Mouse (Mus musculus): ENCODE results near the gene Zbtb20.

Zbtb20 gene

DNA sequence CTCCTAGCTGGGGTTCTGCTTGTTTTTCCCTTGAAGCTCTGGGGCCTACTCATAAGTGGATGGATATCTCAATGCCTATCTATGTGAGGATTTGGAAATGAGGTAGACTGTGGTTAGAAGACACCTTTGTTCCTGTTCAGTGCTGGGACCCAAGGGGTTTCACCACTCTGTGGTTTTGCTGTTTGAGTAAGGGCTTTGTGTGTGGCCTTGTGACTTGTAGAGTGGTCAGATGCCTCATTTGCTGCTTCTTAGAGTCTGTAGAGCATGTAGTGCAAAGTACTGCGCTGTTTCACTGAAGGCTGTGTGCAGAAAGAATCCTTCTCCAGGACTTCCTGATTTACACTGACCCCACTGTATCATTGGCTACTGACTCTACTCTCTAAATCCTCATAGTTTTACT is 314.7 kb downstream of the Zbtb20 start:
- no peak for TF ChIP-seq GATA4 (IDR thresholded peaks at IDR 0.05; ENCODE audit: insufficient replicate concordance, low read length)

DNA sequence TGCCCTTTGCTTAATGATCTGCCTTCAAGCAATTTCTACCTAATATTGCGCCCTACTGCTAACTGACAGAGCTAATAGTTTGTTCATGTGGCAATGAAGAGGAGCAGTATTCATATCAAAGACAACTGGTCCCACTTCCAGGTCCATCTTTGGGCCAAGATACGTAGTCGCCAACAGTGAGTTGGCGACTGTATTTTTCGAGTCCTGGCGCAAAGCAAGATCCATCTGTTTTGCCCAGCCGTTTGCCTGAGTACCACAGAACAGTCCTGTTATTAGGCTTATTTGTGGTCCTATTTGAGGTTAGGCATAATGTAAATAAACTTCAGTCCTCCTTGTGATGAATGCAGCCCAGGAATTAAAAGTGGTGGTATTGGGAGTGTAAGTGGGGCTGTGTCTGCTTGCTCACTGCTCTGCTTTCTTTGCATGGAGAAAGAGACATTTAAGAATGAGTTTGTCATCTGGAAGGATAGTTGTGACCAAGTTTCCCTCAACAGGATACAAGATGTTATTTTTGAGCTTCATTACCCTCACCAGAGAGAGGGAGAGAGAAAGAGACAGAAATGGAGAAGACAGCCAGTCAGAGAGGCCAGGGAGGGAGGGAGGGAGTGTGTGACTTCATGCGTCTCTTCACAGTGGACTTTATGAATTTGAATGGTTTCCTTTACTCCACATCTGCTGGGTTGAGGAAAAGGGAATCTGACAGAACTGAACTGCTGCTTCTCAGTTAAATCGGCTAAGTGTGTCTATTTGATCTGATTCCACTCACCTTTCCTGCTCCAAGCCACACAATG is 315.6 kb downstream of the Zbtb20 start:
- TF ChIP-seq GATA4 (IDR thresholded peaks at IDR 0.05; ENCODE audit: insufficient replicate concordance, low read length): no peak

DNA sequence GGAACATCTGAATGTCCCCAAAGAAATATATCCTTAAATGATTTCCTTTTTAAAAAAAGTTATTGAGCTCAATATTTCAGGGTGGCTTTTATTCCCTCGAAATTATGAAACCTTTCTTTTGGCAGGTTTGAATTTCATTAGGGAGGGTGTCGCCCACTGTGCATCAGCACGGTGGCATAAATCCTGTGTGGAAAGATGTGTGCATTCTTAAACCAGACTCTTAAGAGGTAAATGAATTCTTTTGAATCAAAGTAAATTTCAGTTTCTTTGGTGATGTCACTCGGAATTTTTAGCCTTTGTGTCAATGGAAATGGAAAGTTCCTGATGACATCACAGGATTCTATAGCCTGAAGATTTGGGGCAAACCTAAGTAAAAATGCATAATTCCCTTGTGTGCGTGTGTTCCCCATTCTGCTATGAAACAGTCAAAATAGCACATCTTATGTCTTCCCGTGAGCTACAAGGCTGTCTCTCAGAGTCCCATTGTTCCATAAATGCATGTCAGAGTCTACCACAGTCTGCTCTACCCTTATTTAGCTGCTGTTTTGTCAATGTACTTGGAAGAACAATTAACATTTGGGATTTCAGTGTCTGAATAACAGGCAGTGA is 318.1 kb downstream of the Zbtb20 start:
- no peak for TF ChIP-seq GATA4 (IDR thresholded peaks at IDR 0.05; ENCODE audit: insufficient replicate concordance, low read length)

DNA sequence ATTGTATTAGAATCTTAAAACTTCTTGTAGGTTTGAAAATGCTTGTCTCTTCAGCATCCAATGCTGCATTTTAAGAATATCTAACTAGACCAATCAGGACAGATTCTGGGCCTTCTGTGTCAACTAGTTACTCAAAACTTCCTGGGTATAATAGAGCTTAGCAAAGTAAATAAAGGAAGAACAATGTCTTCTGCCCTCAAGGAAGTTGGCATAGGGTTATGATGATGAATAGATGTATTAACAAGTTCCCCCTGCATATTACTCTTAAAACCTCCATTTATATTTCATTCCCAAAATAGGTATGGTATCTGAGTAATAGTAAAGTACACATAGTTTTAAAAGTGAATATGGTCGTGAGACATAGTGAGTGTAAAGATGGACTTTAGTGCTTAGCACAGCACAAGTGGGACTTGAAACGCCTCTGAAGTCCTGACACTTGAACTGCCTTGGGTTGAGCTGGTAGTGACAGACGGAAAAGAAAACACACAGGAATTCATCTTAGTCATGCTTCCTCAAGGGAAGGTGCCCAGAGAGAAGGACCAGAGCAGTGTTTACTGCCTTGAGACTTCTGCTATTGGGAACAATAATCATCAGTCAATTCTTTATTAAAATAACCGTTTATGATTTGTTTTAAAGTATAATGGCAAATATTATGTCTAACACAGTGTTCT is 341.8 kb downstream of the Zbtb20 start:
- no peak for TF ChIP-seq GATA4 (IDR thresholded peaks at IDR 0.05; ENCODE audit: insufficient replicate concordance, low read length)

DNA sequence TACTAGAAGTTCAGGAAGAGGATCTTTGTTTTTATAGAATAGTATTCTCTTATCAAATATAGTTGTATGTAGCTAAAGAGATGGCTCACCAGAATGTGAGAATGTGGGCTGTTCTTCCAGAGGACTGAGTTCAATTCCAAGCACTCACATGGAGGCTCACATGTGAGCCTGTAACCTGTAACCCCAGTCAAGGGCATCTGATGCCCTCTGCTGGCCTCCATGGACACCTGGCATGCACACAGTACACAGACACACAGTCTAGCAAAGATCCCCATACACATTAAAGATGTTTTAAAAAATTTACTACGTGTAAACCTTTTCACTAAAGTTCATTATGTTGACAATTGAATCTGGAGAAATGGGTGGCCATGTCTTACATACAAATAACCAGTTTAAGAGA is 343.7 kb downstream of the Zbtb20 start:
- TF ChIP-seq GATA4 (IDR thresholded peaks at IDR 0.05; ENCODE audit: insufficient replicate concordance, low read length): no peak

DNA sequence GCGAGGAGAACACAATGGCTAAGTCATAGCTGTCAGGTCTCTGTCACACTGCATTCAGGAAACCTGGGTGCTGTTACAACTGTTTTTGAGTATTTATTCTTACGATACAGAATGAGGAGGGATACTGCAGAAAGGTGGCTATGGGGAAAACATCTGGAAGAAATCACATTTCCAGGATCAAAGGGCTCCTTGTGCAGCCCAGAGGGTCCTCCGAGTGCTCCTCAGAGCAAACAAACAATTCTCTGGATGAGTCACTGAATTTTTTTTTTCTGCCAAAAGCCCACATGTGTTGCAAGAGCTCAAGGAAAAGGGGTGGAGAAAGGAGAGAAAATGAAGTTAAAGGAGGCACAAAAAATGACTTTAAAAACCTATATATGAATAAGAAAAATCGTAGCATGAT is 345.6 kb downstream of the Zbtb20 start:
- TF ChIP-seq GATA4 (IDR thresholded peaks at IDR 0.05; ENCODE audit: insufficient replicate concordance, low read length): no peak

DNA sequence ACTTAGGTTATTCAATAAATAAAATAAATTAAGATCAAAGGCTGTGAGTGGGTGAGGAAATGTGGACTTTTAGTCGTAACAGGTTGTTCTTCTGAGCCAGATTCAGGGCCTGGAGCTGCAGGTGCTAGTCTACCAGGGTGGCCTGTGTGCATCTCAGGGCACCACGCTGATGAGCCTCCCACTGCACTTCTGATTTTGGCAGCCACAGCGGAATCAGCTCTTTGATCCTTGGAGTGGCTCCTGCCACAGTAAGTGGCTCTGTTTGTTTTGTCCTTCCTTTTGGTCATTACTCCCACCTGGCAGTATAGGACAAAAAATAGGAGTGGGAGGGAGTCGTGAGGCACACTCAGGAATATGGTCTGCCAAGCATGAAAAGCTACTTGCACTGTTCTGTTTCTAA is 354.6 kb downstream of the Zbtb20 start:
- no peak for TF ChIP-seq GATA4 (IDR thresholded peaks at IDR 0.05; ENCODE audit: insufficient replicate concordance, low read length)

DNA sequence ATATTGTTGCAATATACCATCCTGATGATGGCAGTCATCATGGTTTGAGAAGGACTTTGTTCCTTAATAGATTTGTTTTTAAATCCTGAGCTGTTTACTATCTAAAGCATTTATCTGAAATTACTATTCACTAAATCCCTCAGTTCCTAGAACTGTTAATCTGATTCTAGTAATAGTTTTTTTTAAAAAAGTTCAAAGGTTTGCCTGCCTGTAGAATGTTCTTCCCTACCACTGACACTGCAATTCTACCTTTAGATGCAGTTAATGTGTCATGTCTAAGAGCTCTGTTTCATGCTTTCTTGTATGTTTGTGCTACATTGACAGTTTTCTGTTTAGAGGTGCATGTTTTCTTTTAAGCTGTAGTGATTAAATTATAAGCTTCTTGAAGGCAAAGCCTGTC is 358.6 kb downstream of the Zbtb20 start:
- TF ChIP-seq GATA4 (IDR thresholded peaks at IDR 0.05; ENCODE audit: insufficient replicate concordance, low read length): no peak

DNA sequence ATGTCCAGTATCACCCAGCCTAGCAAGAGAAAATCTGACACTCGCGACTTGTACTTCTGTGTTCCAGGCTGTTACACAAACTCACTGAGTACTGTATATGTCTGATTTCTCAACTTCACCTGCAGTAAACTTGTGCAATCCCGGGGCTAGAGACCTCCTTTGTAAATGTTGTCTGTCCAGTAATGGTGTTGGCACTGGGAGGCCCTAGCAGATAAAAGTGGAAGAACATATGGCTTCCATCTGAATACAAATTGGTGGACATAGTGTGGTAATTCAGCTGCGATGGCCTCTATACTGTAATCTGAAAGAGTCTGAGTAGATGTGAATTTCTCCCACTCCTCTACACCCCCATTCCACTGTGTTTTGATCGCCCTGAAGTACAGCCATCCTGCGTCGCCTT is 359.6 kb downstream of the Zbtb20 start:
- TF ChIP-seq GATA4 (IDR thresholded peaks at IDR 0.05; ENCODE audit: insufficient replicate concordance, low read length): no peak

DNA sequence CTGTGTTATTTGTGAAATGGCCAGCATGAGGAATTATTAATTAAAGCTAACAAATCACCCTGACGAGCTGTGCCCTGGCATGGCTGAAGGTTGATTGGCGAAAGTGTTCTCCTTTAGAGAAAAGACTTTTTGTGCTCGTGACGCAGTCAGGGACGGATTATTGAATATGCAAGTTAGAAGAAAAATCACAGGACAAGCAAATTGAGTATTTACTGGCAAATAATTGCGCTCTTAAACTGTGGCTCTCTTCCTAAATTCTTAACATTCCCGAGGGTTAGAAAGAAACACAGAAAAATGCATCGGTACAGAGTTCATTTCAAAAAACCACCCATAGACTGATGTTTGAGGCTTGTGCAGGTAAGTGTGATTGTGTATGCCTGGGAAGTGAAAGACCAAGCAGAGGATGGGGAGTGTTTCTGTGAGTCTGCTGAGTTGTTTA is 360.1 kb downstream of the Zbtb20 start:
- TF ChIP-seq GATA4 (IDR thresholded peaks at IDR 0.05; ENCODE audit: insufficient replicate concordance, low read length): no peak

DNA sequence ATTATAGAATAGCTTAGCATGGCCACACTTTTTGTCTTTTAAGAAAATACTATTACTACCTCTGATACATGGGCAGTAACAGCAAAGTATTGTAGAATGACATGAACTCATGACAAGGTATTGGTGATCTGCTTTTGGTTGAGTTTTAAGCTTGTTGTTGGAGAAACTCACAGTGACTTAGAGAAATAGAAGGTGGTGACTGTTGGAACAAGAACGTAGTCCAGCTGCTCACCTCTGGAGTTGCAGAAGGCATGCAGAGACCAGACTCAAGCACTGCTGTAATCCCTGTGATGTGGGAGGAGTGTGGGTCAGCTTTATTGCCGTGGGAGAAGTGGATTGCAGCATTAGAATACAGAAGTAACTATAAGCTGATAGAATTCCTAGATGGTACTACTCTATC is 361.9 kb downstream of the Zbtb20 start:
- no peak for TF ChIP-seq GATA4 (IDR thresholded peaks at IDR 0.05; ENCODE audit: insufficient replicate concordance, low read length)

DNA sequence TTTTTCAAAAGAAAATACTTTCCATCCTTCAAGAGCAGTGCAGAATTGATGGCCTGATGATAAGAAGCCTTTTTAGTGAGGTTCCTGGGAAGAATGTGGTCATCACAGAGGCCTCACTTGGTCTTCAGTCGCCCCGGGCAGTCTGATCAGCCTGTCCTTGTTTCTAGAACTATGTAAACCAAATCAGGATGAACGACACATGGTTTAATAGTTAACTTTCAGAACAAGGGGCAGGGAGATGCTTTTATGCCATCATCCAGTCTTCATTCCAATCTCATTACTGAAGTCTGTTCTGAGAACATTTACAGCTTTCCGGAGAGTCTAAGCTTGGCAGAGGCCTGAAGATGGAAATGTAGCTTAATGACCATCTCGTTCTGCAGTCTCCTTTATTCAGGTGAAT is 371.3 kb downstream of the Zbtb20 start:
- no peak for TF ChIP-seq GATA4 (IDR thresholded peaks at IDR 0.05; ENCODE audit: insufficient replicate concordance, low read length)

DNA sequence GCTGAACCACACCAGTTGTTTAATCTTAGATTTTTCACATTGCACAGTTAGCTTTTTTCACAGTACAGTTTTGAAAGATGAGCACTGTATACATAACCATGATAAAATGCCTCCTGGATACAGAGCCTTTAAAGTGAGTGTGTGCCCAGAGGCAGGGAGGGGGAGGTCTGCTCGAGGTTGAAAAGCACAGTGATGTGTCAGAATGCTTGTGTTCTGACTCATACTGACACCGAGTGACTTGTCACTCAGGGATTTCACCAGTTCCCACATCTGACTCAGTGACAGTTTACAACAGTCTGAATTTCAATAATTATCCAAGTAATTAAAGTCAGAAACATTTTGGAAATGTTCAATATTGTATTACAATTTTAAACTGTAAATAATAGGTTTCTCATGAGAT is 377.4 kb downstream of the Zbtb20 start:
- TF ChIP-seq GATA4 (IDR thresholded peaks at IDR 0.05; ENCODE audit: insufficient replicate concordance, low read length): no peak

DNA sequence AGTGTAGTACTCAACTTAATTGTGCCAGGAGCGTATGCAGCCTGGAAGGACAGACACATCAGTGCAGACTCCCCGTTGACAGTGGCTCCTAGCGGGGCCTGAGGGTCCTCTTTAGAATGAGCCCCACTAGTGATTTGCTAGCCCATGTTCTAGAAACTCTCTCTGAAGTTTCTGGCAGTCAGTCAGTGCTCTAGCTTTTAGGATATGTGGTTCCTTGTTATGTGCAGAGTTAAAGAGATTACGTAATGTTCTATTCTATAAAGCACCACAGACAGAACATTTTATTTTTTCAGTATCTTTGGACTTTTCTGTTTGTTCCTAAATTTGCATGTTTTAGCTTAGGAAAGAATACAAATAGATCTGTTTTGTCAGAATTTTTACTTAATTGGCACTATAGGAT is 378.1 kb downstream of the Zbtb20 start:
- TF ChIP-seq GATA4 (IDR thresholded peaks at IDR 0.05; ENCODE audit: insufficient replicate concordance, low read length): no peak

DNA sequence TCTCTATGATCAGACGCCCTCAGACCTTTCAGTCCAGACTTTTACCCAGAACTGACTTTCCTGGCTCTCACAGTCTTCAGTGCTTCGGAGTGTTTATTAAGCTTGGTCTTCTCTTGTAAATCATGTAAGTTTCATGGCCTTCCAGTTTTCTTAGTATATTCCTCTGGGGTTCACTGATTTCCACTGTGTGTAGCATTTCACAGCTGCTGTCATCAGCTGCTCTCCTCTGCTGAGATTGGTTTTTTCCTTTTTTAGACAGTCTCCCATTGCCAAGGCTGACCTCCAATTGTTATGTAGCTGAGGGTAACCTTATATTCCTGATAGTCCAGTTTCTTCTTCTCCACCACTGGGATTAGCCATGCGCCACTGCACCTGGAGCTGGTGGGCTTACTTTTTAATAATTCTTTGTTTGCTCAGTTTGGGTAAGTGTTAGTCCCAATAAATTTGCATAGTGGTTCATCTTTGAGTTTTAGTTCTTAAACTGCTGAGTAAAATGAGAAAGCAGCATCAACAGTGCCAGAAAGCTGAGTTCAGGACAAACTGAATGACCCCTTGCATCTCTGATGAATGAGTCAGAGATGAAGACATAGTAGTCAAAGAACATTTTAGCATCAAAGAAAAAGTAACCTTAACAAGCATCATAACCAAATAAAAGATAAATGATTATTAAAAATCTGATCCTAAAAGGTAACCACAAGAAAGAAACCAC is 380.7 kb downstream of the Zbtb20 start:
- no peak for TF ChIP-seq GATA4 (IDR thresholded peaks at IDR 0.05; ENCODE audit: insufficient replicate concordance, low read length)

DNA sequence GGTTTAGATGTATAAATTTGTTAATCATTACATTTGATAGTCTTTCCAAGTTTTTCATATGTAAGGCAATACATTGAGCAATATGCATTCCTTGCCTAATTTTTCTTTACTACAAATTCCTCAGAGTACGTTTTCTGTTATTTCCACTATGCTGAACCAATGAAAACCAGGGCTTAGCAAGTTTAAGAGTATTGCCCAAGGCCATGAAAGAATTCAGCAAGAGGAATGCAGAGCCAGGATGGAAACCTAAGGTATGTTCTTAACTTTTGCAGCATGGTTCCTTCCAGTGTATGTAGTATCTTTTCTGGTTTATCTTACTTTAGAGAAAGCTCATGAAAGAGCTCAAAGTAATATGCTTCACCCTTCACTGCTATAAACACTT is 381.2 kb downstream of the Zbtb20 start:
- TF ChIP-seq GATA4 (IDR thresholded peaks at IDR 0.05; ENCODE audit: insufficient replicate concordance, low read length): no peak

Data from liver, adult (tissue).